ENCODE assay signal across 7 mouse cellular contexts in genomic region chr19:44295741-44296140, GRCm38 (mm10). TPM values are rescaled to one million over a fixed set of nuclear protein-coding genes. Genes with fewer than 3 reads are reported as not detected.
A peak's percentile ranks its signal among the peaks of the same experiment; 100 is the strongest.
DNase-seq lines count a peak whose midpoint lies in the region; ATAC-seq and TF ChIP-seq lines count a peak whose summit lies in the region.

No protein-coding gene starts in this region.

- DNase-seq in adrenal gland, adult 8-10 months, result peak; percentile 83
- DNase-seq in embryonic facial prominence, embryonic 10.5 days (ENCODE audit: low spot score), result peak; percentile 89
- peak; percentile 98 for DNase-seq in heart, adult 11 months
- DNase-seq in kidney, adult 18-20 months, result peak; percentile 87
- peak; percentile 90 for DNase-seq in limb, embryonic 11.5 days (ENCODE audit: low spot score)

- no peak for ATAC-seq in limb, embryonic 11.5 days (ENCODE audit: insufficient number of reproducible peaks, low FRiP score, low TSS enrichment, low read depth)
- no peak for ATAC-seq in midbrain, embryonic 13.5 days

- H3K9me3 ChIP-seq in embryonic facial prominence, embryonic 10.5 days, result no peaks in the 10 kb centered on the region
- H3K9me3 ChIP-seq in limb, embryonic 11.5 days (ENCODE audit: control insufficient read depth, low read length), result no peaks in the 10 kb centered on the region
- no peaks in the 10 kb centered on the region for H3K9me3 ChIP-seq in midbrain, embryonic 13.5 days

- peak overlapping the region; percentile 99; the same call in 1 of the 2 replicates for H3K27ac ChIP-seq in embryonic facial prominence, embryonic 10.5 days (replicated peaks)
- H3K27ac ChIP-seq in limb, embryonic 11.5 days (replicated peaks; ENCODE audit: low read depth, low read length), result no peak overlapping the region
- H3K27ac ChIP-seq in midbrain, embryonic 13.5 days, result peak overlapping the region; percentile 99; the same call in 1 of the 2 replicates
- 0 out of 2 replicates have a peak overlapping the region, but pooled peaks have one; percentile 4 for H3K27ac ChIP-seq in small intestine, adult 2 months (ENCODE audit: insufficient read depth, low read depth, low read length)

- H3K4me2 ChIP-seq in limb, embryonic 11.5 days (ENCODE audit: low read depth, severe bottlenecking), result peak overlapping the region; percentile 100
- H3K4me2 ChIP-seq in midbrain, embryonic 13.5 days (replicated peaks), result peak overlapping the region; percentile 100

- peak overlapping the region; percentile 54 for H3K9ac ChIP-seq in limb, embryonic 11.5 days (ENCODE audit: low read length)
- peak overlapping the region; percentile 92 for H3K9ac ChIP-seq in midbrain, embryonic 13.5 days (replicated peaks)

- WGBS in embryonic facial prominence, embryonic 10.5 days, result 14% methylated on average over 4 of the region's 4 CpGs
- 10% methylated on average over 4 of the region's 4 CpGs for WGBS in limb, embryonic 11.5 days
- whole genome bisulfite sequencing in midbrain, embryonic 13.5 days, result 1% methylated on average over 4 of the region's 4 CpGs
- WGBS in small intestine, adult 2 months, result 3% methylated on average over 4 of the region's 4 CpGs

- TF ChIP-seq CTCF in small intestine, adult 2 months (IDR thresholded peaks at IDR 0.05; ENCODE audit: extremely low read depth, insufficient read length, insufficient replicate concordance, low read depth, low read length), result peak; percentile 98

- peak overlapping the region; percentile 95 for H3K4me3 ChIP-seq in embryonic facial prominence, embryonic 10.5 days
- peak overlapping the region; percentile 94 for H3K4me3 ChIP-seq in limb, embryonic 11.5 days (ENCODE audit: low read depth, low read length)
- H3K4me3 ChIP-seq in midbrain, embryonic 13.5 days (replicated peaks), result peak overlapping the region; percentile 82
- H3K4me3 ChIP-seq in small intestine, adult 2 months (ENCODE audit: low read depth, low read length), result no peak overlapping the region; the same call in 1 of the 2 replicates

- peaks cover 81% of the 10 kb centered on the region for H3K4me1 ChIP-seq in embryonic facial prominence, embryonic 10.5 days
- peaks cover 45% of the 10 kb centered on the region for H3K4me1 ChIP-seq in limb, embryonic 11.5 days (ENCODE audit: control insufficient read depth, insufficient read depth, low read length)
- peaks cover 78% of the 10 kb centered on the region for H3K4me1 ChIP-seq in midbrain, embryonic 13.5 days (replicated peaks)
- H3K4me1 ChIP-seq in small intestine, adult 2 months (ENCODE audit: control insufficient read depth, insufficient read depth, insufficient read length, low read length), result peaks cover 30% of the 10 kb centered on the region

- H3K36me3 ChIP-seq in embryonic facial prominence, embryonic 10.5 days (replicated peaks), result peaks cover 60% of the 10 kb centered on the region
- peaks cover 33% of the 10 kb centered on the region for H3K36me3 ChIP-seq in limb, embryonic 11.5 days (ENCODE audit: control insufficient read depth, insufficient read depth, low read length)
- H3K36me3 ChIP-seq in midbrain, embryonic 13.5 days, result peaks cover 47% of the 10 kb centered on the region
- H3K36me3 ChIP-seq in small intestine, adult 2 months (ENCODE audit: control insufficient read depth, insufficient read depth, low read length), result peaks cover 30% of the 10 kb centered on the region

- TF ChIP-seq POLR2A in small intestine, adult 2 months (IDR thresholded peaks at IDR 0.05; ENCODE audit: low read depth, low read length), result no peak

- H3K27me3 ChIP-seq in embryonic facial prominence, embryonic 10.5 days (replicated peaks; ENCODE audit: low read depth, poor library complexity, severe bottlenecking), result no peaks in the 10 kb centered on the region
- no peaks in the 10 kb centered on the region for H3K27me3 ChIP-seq in limb, embryonic 11.5 days (ENCODE audit: control insufficient read depth, insufficient read depth, low read length)
- H3K27me3 ChIP-seq in midbrain, embryonic 13.5 days, result no peaks in the 10 kb centered on the region
- H3K27me3 ChIP-seq in small intestine, adult 2 months (ENCODE audit: control insufficient read depth, insufficient read depth, low read length), result no peaks in the 10 kb centered on the region

RNA-seq across cellular contexts. Expression of gene Scd2, which starts 2.3 kb away (rescaled TPM):
- total RNA-seq in adrenal gland, adult 8-10 months (2022), result 1,000 to 10,000 TPM in 3 of 4 experiments, 100 to 1,000 TPM in 1; 965 to 1,225 (median 1,109) TPM
- 324 and 353 TPM in 2 replicates for polyA plus RNA-seq in embryonic facial prominence, embryonic 10.5 days (2016; fragmentation: Nextera tagmentation; extraction: Ambion mirVana)
- polyA plus RNA-seq in limb, embryonic 11.5 days (2014; fragmentation: Nextera tagmentation; extraction: Ambion mirVana), result 309 and 322 TPM in 2 replicates
- 254 and 259 TPM in 2 replicates for polyA plus RNA-seq in midbrain, embryonic 13.5 days (2015; fragmentation: Nextera tagmentation; extraction: Ambion mirVana)
- polyA plus RNA-seq in small intestine, adult 2 months (2012; rRNA removed), result 20.5 and 23.6 TPM in 2 replicates

RNA-seq across cellular contexts. Expression of gene Scd4, which starts 37.2 kb away (rescaled TPM):
- 1 to 10 TPM; 4.5 to 7.6 (median 6.6) TPM for total RNA-seq in adrenal gland, adult 8-10 months (2022)
- polyA plus RNA-seq in embryonic facial prominence, embryonic 10.5 days (2016; fragmentation: Nextera tagmentation; extraction: Ambion mirVana), result 0.05 and 0.10 TPM in 2 replicates
- polyA plus RNA-seq in limb, embryonic 11.5 days (2014; fragmentation: Nextera tagmentation; extraction: Ambion mirVana), result 0.09 TPM in 1 of 2 replicates, not detected in the other
- polyA plus RNA-seq in midbrain, embryonic 13.5 days (2015; fragmentation: Nextera tagmentation; extraction: Ambion mirVana), result 0.08 TPM in 2 replicates
- 0.08 and 0.22 TPM in 2 replicates for polyA plus RNA-seq in small intestine, adult 2 months (2012; rRNA removed)

Comparison
In these comparisons a context has a peak if more than half of its experiments do, and no peak if none do; other contexts are left out.
1. RNA of gene Scd2, which starts 2.3 kb away (polyA plus RNA-seq): 324 to 353 TPM in embryonic facial prominence, embryonic 10.5 days, 309 to 322 TPM in limb, embryonic 11.5 days and 254 to 259 TPM in midbrain, embryonic 13.5 days; 20.5 to 23.6 TPM in small intestine, adult 2 months; every median in the first group is over 10 times any median in the second.
2. Peak in every context shown above with its lines, with median percentiles within 50 percentile points of each other: DNase-seq.